Mouse (Mus musculus) heart, embryonic 13.5 days (tissue): ENCODE results near the gene Prrg2. TPM values are rescaled to one million over a fixed set of nuclear protein-coding genes. Genes with fewer than 3 reads are reported as not detected.

Source experiments
- ATAC-seq: fragments of 200-750 bp; cut with Nextera tagmentation; 2 replicates; pipeline ENCODE4 v1.8.0; 2017; ENCODE audit warnings: moderate TSS enrichment; ENCODE audit not compliant: insufficient number of reproducible peaks, low FRiP score, low TSS enrichment; ENCODE audit errors: extremely low read depth
- H3K27ac ChIP-seq: fragments of 300-500 bp; sonication (generic); replicated peaks from 2 replicates; pipeline ENCODE4 v1.5.1; 2015; ENCODE audit warnings: moderate library complexity, mild to moderate bottlenecking, inconsistent platforms
- H3K27me3 ChIP-seq: fragments of 300-500 bp; sonication (generic); replicated peaks from 2 replicates; pipeline ENCODE4 v1.6.1; 2015; ENCODE audit warnings: mild to moderate bottlenecking, inconsistent platforms
- H3K36me3 ChIP-seq: fragments of 300-500 bp; sonication (generic); 2 replicates; pipeline ENCODE4 v1.6.1; 2015; ENCODE audit warnings: mild to moderate bottlenecking, inconsistent platforms
- H3K4me1 ChIP-seq: fragments of 300-500 bp; sonication (generic); 2 replicates; pipeline ENCODE4 v1.6.1; 2015; ENCODE audit warnings: inconsistent platforms
- H3K4me2 ChIP-seq: fragments of 300-500 bp; sonication (generic); 2 replicates; pipeline ENCODE4 v1.6.1; 2015; ENCODE audit warnings: inconsistent platforms, mild to moderate bottlenecking, moderate library complexity
- H3K4me3 ChIP-seq: fragments of 300-500 bp; sonication (generic); 2 replicates; pipeline ENCODE4 v1.5.1; 2015; ENCODE audit warnings: moderate library complexity, mild to moderate bottlenecking, inconsistent platforms
- H3K9ac ChIP-seq: fragments of 300-500 bp; sonication (generic); 2 replicates; pipeline ENCODE4 v1.6.1; 2015; ENCODE audit warnings: inconsistent platforms, mild to moderate bottlenecking, moderate library complexity
- H3K9me3 ChIP-seq: fragments of 300-500 bp; sonication (generic); 2 replicates; pipeline ENCODE4 v1.6.1; 2016; ENCODE audit warnings: inconsistent platforms
- WGBS: fragments of 180-500 bp; shearing (Covaris S2); methylation state at CpG from one replicate; pipeline ENCODE4 v1.1.7; 2015; ENCODE audit warnings: mixed read lengths; 5-methylcytosine and 5-hydroxymethylcytosine counted together
- polyA plus RNA-seq: library from polyadenylated mRNA; unstranded; fragments of >200 nt; fragmentation: Nextera tagmentation; extraction: Ambion mirVana; gene quantifications from 2 replicates; pipeline ENCODE4 v1.2.1, GENCODE M21; 2015

Gene Prrg2
- polyA plus RNA-seq, 1 experiment from 2014 or later: 12.5 TPM

DNA sequence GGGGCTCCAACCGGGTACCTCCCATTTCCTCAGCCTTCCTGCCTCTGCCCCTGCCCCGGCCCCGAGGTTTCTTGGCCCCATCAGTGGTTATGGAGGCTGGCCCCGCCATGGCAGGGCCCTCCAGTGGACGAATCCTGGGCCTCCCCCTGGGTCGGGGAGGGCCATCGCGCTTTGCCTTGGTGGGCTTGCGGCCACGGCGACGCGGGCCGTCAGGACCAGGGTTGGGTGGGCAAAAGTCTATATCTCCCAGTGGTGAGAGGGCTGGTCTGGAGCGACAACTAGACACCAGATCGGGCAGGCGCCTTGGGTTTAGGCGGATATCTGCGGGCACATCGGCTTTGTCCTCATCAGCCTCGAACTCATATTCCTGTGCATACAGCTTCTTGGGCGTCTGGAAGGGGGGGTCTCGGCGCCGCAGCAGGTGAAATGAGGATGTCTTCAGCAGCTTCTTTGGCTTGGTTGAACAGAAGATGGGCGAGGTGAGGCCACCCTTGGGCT lies 15.6 kb downstream of the Prrg2 start:
- Histone ChIP-seq H3K4me2 (no peak overlapping the region), H3K9ac (no peak overlapping the region), H3K27ac (no peak overlapping the region), H3K36me3 (peaks cover 93% of the 10 kb centered on the region), H3K4me3 (no peak overlapping the region), H3K9me3 (no peaks in the 10 kb centered on the region), H3K27me3 (no peaks in the 10 kb centered on the region), H3K4me1 (peaks cover 22% of the 10 kb centered on the region)
- ATAC-seq: no peak
- WGBS: 95% methylated on average over 26 of the region's 26 CpGs

DNA sequence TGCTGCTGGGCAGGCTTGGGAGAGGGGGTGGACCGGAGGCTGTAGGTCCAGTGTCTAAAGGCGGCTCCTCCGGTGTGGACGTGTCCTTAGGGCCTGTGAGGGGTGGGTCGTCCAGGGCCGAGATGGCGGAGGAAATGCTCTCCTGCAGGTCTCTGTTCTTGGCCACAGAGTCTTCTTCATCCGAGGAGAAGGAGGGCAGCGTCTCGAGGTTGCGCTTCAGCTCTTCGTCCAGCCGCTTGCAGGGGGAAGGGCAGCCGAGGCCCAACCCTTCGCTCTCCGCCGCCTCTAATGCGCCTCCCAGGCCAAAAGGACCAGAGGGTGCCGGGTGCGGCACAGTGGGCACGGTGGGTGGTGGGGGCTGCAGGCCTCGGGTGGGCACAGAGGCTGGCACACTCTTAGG lies 16.7 kb downstream of the Prrg2 start:
- peaks cover 11% of the 10 kb centered on the region for H3K4me1 ChIP-seq
- H3K27ac ChIP-seq: no peak overlapping the region
- no peak overlapping the region for H3K4me3 ChIP-seq
- H3K9ac ChIP-seq: no peak overlapping the region
- ATAC-seq: no peak
- peaks cover 100% of the 10 kb centered on the region for H3K36me3 ChIP-seq
- no peaks in the 10 kb centered on the region for H3K27me3 ChIP-seq
- no peaks in the 10 kb centered on the region for H3K9me3 ChIP-seq
- WGBS: 91% methylated on average over 22 of the region's 22 CpGs
- no peak overlapping the region for H3K4me2 ChIP-seq

DNA sequence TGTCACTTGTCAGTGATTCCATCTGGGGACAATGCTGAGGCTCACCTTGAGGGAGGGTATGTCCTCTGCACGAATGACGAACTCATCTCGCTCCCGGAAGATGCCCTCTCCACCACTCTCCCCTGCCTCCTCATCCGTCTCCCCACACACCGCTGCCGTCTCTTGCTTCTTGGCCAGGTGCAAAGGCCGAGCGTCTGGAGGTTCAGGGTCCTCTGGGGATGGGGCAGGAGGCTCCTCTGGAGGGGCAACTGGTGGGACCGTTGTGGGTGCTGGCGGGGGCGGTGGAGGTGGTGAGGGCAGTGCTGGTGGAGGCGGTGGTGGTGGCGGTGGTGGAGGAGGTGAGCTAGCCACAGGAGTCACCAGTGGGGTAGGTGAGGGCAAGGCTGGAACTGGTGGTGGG lies 19.2 kb downstream of the Prrg2 start:
- H3K9me3 ChIP-seq: no peaks in the 10 kb centered on the region
- H3K4me1 ChIP-seq: no peaks in the 10 kb centered on the region
- no peak for ATAC-seq
- no peak overlapping the region for H3K4me2 ChIP-seq
- H3K4me3 ChIP-seq: no peak overlapping the region
- H3K36me3 ChIP-seq: peaks cover 100% of the 10 kb centered on the region
- H3K27me3 ChIP-seq: no peaks in the 10 kb centered on the region
- H3K27ac ChIP-seq: no peak overlapping the region
- 91% methylated on average over 12 of the region's 14 CpGs for WGBS
- H3K9ac ChIP-seq: no peak overlapping the region

DNA sequence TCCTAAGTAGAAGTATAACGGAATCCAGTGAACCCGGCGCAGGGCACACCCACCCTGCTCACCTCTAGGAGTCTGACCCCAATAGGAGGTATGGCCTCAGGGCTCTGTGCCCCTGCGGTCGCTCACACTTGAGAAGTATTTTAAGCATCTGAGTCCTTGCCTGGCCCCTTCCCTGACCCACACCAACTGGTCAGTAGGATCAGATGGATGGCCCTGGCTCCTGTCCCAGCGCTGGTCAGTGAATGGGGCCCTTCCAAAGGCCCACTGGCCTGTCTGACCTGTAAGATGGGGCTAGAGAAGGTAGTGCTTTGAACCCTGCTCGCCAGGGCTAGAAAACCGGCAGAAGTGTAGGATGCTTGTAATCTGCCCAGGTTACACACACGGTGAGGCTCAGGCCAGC lies 21.6 kb downstream of the Prrg2 start:
- peaks cover 100% of the 10 kb centered on the region for H3K36me3 ChIP-seq
- no peak overlapping the region for H3K4me3 ChIP-seq
- H3K27ac ChIP-seq: no peak overlapping the region
- no peaks in the 10 kb centered on the region for H3K4me1 ChIP-seq
- H3K4me2 ChIP-seq: no peak overlapping the region
- H3K27me3 ChIP-seq: no peaks in the 10 kb centered on the region
- H3K9me3 ChIP-seq: no peaks in the 10 kb centered on the region
- 82% methylated on average over 9 of the region's 9 CpGs for WGBS
- ATAC-seq: no peak
- H3K9ac ChIP-seq: no peak overlapping the region

DNA sequence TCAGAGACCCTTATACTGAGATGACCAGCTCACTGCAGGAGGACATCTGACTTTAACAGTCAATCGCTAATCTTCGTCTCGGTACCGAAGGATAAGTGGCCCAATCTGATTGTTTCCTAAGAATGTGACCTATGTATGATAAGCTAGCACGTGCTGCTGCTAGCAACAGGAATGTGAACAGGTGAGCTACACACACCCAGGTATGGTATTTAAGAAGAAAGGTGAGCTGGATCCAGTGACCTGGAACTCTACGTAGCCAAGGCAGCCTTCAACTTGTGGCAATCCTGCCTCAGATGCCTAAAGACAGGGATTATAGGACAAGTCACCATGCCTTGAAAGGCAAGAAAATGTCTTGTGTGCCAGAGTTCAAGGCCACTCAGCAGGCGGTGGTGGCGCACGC lies 24.1 kb downstream of the Prrg2 start:
- H3K9ac ChIP-seq: no peak overlapping the region
- H3K4me2 ChIP-seq: no peak overlapping the region
- no peak for ATAC-seq
- H3K27ac ChIP-seq: no peak overlapping the region
- 92% methylated on average over 9 of the region's 9 CpGs for WGBS
- peaks cover 100% of the 10 kb centered on the region for H3K36me3 ChIP-seq
- H3K4me3 ChIP-seq: no peak overlapping the region
- H3K9me3 ChIP-seq: no peaks in the 10 kb centered on the region
- H3K4me1 ChIP-seq: no peaks in the 10 kb centered on the region
- H3K27me3 ChIP-seq: no peaks in the 10 kb centered on the region

DNA sequence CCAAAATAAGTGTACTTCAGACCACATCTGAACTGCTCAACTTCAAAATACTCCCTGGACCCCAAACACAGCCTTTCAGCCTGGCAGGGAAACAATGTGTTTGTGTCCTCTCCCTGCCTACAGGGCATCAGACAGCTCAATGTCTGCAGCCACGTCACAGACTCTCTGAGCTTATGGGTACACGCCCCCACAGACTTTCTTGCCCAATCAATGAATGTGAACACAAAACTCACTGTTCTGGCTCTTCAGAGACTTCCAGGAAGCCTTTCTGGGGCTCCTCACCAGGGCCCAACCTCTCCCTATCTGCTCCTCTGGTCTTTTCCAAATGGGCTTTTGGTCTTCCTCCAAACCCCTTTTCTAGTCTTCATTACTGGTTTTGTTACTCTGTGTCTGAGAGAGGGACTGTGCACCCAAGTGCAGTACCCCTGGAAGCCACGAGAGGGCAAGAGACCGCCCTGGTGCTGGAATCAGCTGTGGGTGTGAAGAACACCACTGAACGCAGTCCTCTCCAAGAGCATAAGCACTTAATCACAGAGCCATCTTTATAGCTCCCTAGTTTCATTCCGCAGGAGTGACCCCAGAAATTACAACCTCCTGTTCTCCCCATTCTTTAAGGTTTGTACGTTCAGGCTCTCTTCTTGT lies 24.6 kb downstream of the Prrg2 start:
- 70% methylated on average over 7 of the region's 7 CpGs for WGBS

DNA sequence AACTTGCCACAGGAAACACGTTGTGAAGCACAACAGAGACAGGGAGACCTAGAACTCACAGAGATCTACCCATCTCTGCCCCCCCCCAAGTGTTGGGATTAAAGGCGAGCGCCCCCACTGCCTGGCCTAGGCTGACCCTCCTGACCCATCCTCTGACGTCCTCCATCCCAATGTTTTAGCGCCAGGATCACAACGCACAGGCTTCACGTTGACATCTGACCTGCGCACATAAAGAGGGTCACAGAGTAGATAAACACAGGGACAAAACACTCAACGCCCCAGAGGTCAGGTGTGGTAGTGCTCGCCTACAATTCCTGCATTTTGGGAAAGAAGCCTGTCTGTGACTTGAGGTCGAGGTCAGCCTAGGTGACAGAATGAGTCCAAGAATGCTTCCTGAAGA lies 25.8 kb downstream of the Prrg2 start:
- no peak overlapping the region for H3K4me2 ChIP-seq
- H3K4me1 ChIP-seq: no peaks in the 10 kb centered on the region
- WGBS: 86% methylated on average over 11 of the region's 11 CpGs
- peaks cover 100% of the 10 kb centered on the region for H3K36me3 ChIP-seq
- no peaks in the 10 kb centered on the region for H3K9me3 ChIP-seq
- H3K9ac ChIP-seq: no peak overlapping the region
- H3K27ac ChIP-seq: no peak overlapping the region
- H3K27me3 ChIP-seq: no peaks in the 10 kb centered on the region
- no peak for ATAC-seq
- H3K4me3 ChIP-seq: no peak overlapping the region

More for the DNA sequence above, 24.6 kb downstream of the Prrg2 start:
- Histone ChIP-seq H3K27me3 (no peaks in the 10 kb centered on the region), H3K9me3 (no peaks in the 10 kb centered on the region), H3K4me2 (no peak overlapping the region), H3K36me3 (peaks cover 100% of the 10 kb centered on the region), H3K4me1 (no peaks in the 10 kb centered on the region), H3K27ac (no peak overlapping the region), H3K4me3 (no peak overlapping the region), H3K9ac (no peak overlapping the region)
- no peak for ATAC-seq

DNA sequence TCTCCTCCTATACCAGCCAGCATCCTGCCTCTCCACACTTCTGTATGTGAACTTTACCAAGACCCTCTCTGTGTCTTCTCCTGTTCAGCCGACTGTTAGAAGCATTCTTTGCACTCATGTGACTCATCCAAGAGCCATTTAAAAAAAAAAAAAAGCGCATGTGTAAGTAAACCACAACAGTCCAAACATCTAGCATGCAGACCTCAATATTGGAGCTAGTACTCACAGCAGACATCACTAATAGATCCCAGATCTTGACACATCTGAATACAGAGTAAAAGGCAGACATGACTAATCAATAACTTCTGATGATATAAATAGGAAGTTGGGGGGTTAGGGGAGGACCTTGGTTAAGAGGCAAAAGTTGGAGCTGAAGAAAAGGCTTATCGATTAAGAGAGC lies 26.8 kb downstream of the Prrg2 start:
- no peak for ATAC-seq
- Histone ChIP-seq H3K9ac (no peak overlapping the region), H3K9me3 (no peaks in the 10 kb centered on the region), H3K4me2 (no peak overlapping the region), H3K27ac (no peak overlapping the region), H3K4me3 (no peak overlapping the region), H3K27me3 (no peaks in the 10 kb centered on the region), H3K36me3 (peaks cover 100% of the 10 kb centered on the region), H3K4me1 (no peaks in the 10 kb centered on the region)
- 81% methylated on average over 3 of the region's 3 CpGs for WGBS

DNA sequence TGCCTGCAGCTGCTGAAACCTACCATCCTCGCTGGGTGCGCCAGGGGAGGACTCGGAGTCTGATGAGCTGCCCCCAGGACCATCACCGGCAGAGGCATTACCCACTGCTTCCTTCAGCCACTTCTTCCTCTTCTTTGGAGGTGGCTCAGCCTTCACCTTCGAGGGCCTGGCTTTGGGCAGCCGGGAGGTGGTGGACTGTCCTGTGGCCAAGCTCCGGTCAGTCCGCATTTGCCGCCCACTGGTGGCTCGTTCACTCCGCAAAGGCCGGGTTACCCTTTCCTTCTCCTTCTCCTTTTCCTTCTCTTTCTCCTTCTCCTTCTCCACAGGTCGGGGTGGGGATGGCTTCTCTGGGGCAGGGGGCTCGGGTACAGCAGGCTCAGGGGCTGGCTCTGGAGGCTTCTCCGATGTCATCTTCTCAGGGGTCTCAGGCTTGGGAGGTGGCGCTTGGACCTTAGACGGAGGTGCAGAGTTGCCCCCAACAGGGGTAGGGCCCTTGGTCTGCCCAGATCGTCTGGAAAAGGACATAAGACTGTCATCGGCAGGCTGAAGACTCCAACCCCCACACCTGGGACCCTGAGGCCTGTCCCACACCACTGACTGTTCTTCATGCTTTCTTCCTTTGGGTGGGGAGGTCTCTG lies 28.6 kb downstream of the Prrg2 start:
- H3K36me3 ChIP-seq: peaks cover 100% of the 10 kb centered on the region
- H3K27me3 ChIP-seq: no peaks in the 10 kb centered on the region
- H3K27ac ChIP-seq: no peak overlapping the region
- no peak for ATAC-seq
- H3K4me2 ChIP-seq: no peak overlapping the region
- WGBS: 90% methylated on average over 19 of the region's 19 CpGs
- H3K9me3 ChIP-seq: no peaks in the 10 kb centered on the region
- H3K4me3 ChIP-seq: no peak overlapping the region
- no peak overlapping the region for H3K9ac ChIP-seq
- H3K4me1 ChIP-seq: no peaks in the 10 kb centered on the region

DNA sequence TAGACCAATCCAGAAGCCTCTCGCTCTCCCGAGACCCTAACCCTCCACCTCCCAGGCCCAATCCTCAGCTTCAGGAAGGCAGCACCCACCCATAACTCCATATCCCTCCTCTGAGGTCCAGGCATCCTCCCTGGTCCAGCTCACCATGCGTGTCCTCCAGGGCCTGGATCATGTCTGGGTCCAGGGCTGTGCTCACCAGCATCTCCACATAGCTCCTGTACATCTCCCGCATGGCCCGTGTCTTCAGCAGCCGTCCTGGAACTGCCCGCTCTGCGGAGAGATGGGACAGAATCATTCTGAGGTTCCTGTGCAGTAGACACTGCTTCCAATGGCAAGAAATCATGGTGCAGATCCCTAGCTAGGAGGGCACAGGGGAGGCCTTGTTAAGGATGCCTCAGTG lies 31.6 kb downstream of the Prrg2 start:
- Histone ChIP-seq H3K9ac (no peak overlapping the region), H3K4me3 (no peak overlapping the region), H3K27me3 (no peaks in the 10 kb centered on the region), H3K9me3 (no peaks in the 10 kb centered on the region), H3K36me3 (peaks cover 96% of the 10 kb centered on the region), H3K4me1 (no peaks in the 10 kb centered on the region), H3K27ac (no peak overlapping the region), H3K4me2 (no peak overlapping the region)
- 96% methylated on average over 8 of the region's 8 CpGs for WGBS
- no peak for ATAC-seq

DNA sequence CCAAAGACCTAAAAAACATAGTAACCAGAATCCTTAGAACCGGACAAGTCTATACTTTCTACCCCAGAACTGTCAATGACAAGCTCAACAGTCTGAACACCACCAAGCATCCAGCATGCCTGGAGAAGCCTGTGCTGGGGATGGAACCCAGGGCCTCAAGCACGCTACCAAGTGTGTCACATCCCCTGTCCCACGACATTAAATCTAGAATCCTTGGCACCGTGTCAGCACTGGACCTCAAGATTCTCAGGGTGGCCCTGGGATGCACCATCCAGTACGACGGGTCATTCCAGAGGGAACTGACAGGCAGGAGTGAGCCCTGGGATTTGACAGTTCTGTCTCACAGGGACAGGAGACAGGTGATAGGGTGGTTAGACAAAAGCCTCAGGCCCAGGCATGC lies 32.5 kb downstream of the Prrg2 start:
- 88% methylated on average over 6 of the region's 6 CpGs for WGBS
- no peak for ATAC-seq
- Histone ChIP-seq H3K9me3 (no peaks in the 10 kb centered on the region), H3K27ac (no peak overlapping the region), H3K36me3 (peaks cover 87% of the 10 kb centered on the region), H3K4me3 (no peak overlapping the region), H3K4me1 (no peaks in the 10 kb centered on the region), H3K4me2 (no peak overlapping the region), H3K9ac (no peak overlapping the region), H3K27me3 (no peaks in the 10 kb centered on the region)

DNA sequence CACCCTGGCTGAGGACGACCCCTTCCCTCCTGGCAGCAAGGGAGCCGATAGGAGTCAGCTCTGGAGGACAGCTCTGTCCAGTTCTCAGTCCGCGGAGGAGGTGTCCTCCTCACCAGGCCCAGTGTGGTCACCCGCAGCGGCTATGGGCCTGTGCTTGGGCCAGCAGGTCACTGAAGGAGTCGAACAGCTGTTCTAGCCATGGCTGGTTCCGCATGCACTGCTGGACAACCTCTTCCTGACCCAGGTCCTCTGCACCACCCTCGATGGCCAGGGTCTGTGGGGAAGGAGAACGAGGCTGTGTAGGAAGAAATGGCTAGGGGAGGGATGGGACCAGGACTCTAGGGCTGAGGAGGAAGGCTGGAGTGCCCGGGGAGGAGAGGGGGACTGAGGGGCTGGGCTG lies 34.1 kb downstream of the Prrg2 start:
- no peaks in the 10 kb centered on the region for H3K4me1 ChIP-seq
- no peak overlapping the region for H3K4me2 ChIP-seq
- WGBS: 91% methylated on average over 11 of the region's 11 CpGs
- no peak for ATAC-seq
- no peaks in the 10 kb centered on the region for H3K27me3 ChIP-seq
- H3K27ac ChIP-seq: no peak overlapping the region
- H3K9ac ChIP-seq: no peak overlapping the region
- no peaks in the 10 kb centered on the region for H3K9me3 ChIP-seq
- peaks cover 71% of the 10 kb centered on the region for H3K36me3 ChIP-seq
- H3K4me3 ChIP-seq: no peak overlapping the region
